Mouse (Mus musculus) yolk sac, embryonic 10.5 days (tissue): ENCODE results near the gene Esyt1.
"Not testable (repeated sequence)": the region's sequence is repeated elsewhere in the genome, so short reads cannot be mapped to it uniquely, and the experiment has no call there.

ENCODE experiments used
- DNase-seq: peaks from one replicate; pipeline ENCODE4 v3.0.0-alpha.2; 2017; ENCODE audit warnings: low spot score

The Esyt1 gene

DNA sequence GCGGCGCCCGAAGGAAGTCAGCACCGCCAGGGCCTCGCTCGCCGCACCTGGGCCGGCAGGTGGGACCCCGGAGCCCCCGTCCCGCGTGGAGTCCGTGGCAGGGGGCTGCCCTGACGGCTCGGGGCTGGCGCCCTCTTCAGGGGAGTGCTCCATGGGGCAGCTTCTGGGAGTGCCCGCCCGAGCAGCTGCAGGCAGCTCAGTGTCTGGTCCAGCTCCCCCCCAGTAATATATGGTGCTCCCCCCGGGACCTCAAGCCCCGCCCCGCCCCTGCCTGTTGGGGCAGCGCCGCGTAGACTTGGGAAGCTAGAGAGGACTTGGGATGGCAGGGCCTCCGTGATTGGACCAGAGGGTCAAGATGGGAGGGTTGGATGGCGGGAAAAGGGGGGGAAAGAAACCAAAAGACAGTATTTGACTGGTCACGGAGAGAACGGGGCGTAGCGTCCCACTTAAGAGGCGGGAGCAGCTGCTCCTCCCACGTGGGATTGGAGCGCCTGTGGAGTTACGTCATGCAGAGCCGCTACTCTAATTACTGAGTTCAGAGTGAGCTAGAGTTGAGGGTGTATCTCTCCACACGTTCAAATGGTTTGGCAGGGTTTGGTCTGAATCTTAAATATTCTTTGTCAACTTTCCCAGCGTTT, at the start of gene Esyt1:
Esyt1 (minus strand) TSS at position 201 of the 638 bp plus-strand sequence.
- peak; percentile 98 for DNase-seq

GRCm38 (mm10) chr10:128575063-128575462, 49.4 kb upstream of the Esyt1 start:
- no peak for DNase-seq

DNA sequence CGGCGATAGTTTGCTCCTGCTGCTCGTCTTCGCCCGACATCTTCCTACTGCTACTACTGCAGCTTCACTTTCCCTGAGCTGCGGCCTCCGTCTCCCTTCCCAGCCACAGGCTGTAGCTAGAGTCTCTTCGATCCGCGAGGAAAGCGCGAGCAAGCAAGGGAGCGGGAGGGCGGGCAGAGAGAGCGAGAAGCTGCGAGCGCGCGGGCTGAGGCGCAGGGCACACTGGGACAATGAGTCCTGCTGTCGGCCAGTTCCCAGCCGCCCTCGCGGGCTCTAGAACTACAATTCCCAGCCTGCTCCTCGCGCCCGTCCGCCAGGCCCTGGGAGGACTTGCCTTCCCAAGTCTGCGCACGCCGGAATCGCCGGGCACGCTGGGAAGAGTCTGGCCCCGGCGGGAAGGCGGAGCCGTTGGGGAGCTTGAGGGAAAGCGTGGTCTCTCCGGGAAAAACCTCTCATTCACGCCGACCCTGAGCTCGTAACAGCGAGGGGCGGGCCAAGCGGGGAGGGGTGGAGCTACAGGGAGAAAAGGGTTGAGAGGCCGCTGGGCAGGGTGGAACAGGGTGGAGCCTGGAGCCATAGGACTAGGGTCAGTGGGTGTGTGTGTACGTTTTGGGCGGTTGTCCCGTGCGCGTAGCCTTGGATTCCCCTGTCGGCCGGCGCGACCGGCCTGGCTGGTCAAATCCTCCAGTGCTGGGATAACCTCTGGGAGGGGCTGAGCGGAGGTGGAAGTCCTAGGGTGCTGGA, 40.3 kb upstream of the Esyt1 start, which contains the start of gene Pa2g4:
Pa2g4 (minus strand) TSS at position 200 of the 744 bp plus-strand sequence.
- DNase-seq = peak; percentile 100

DNA sequence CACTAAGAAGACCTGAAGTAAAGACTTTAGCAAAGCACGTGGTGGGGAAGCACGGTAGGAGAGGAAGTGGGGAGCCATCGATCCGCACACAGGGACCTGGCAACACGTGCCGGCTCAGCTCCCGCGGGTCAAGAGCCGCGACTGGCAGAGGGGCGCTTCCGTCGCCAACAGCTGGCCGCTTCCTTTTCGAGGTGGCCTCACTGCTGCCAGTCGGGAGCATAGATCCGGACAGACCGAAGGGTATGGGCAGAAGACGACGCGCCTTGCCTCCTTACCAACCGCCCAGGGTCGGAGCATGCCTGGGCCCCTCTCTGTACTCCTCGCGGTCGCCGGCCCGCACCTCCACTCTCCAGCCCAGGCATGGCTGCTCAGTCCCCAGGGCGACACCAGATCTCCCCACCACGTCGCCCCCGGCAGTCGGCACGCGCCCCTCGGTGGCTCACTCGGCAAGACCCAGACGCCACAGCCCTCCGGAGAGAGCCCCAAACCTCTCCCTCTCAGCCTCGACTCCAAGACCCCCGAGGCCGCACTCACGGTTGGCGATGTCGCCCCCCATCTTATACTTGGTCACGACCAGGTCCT, 39.6 kb upstream of the Esyt1 start:
- DNase-seq = no peak

DNA sequence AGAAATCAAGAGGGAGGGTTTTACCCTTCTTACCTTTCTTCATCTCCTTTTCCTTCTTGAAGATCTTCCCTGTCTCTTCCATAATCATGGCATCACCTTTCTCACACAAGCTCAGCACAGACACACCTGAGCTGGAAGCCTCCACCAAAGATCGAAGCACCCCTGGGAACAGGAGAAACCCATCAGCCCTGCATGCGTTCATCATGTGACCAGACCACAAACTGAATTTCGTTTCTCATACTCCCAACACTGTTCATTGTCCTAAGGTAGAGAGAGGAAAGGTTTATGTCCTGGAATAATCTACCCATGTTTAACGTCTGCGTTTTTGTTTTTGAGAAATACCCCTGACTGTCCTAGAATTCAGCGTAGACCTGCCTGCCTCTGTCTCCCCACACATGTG, 37.9 kb upstream of the Esyt1 start:
- DNase-seq = no peak

GRCm38 (mm10) chr10:128556963-128557362, 31.3 kb upstream of the Esyt1 start:
- DNase-seq = no peak

GRCm38 (mm10) chr10:128556286-128556685, 30.6 kb upstream of the Esyt1 start:
- DNase-seq = no peak

DNA sequence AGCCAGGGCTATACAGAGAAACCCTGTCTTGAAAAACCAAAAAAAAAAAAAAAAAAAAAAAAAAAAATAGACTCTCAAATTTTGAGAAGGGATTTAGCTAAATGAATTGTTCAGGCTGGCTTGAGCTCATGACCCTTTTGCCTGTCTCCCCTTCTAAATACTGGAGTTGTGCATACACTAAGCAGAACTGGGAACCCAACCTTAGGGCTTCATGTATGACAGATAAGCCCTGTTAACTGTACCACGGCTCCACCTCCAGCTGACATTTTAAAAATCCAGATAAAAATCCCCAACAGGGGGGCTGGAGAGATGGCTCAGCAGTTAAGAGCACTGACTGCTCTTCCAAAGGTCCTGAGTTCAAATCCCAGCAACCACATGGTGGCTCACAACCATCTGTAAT, 29.9 kb upstream of the Esyt1 start:
- not testable (repeated sequence) for DNase-seq

DNA sequence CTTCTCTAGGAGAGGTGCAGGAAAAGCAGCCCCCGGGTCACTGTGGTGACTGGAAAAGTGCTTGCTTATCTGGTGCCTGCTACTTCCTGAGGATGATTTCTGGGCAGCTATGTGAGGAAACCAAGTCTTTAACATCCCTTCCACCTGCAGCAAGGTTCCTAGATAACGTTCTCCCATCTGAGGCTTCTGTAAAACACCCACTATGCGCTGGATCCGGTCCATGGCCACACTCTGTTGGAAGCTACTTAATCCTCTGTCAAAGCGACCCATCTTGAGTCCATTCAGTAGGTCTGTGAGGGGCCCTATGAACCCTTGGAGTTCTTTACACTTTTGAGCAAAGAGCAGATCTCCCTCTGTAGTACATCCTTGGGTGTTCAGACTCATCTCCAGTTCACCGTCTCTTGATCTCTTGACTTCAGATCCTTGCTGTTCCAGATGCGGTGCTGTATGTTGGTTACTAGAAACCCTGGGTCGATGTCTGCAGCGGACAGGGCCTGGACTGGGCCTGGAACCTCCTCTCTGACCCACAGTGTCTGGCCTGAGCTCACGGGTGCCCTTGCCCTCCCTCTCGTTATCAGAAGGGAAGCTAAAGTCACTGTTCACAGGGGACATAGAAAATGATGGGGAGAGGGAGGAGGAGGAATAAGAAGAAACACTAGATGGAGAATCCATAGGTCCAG, 24.6 kb upstream of the Esyt1 start:
- DNase-seq = not testable (repeated sequence)

DNA sequence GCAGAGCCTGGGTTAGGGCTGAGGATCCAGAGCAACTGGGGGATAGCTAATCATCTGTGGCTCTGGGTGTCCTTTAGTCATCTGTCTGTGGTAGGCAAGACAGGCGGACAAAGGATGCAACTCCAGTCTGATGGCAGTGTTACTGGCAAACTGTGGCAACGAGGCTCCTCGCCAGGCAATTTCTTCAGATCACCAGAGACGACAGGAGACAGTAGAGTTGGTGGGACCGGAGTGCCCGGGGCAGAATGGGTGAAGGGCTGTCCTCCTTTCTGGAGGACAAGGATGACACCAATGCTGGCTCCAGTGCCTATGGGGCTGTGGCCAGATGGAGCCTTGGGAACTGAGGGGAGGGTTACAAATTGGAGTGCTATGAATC, 24.0 kb upstream of the Esyt1 start:
- DNase-seq = not testable (repeated sequence)

- peak; percentile 95 for DNase-seq
These were observed 23.4 kb upstream of the Esyt1 start, which contains the start of gene Rpl41 for GRCm38 (mm10) chr10:128548947-128549681. TSS of gene Rpl41 (minus strand) at chr10:128549305.

DNA sequence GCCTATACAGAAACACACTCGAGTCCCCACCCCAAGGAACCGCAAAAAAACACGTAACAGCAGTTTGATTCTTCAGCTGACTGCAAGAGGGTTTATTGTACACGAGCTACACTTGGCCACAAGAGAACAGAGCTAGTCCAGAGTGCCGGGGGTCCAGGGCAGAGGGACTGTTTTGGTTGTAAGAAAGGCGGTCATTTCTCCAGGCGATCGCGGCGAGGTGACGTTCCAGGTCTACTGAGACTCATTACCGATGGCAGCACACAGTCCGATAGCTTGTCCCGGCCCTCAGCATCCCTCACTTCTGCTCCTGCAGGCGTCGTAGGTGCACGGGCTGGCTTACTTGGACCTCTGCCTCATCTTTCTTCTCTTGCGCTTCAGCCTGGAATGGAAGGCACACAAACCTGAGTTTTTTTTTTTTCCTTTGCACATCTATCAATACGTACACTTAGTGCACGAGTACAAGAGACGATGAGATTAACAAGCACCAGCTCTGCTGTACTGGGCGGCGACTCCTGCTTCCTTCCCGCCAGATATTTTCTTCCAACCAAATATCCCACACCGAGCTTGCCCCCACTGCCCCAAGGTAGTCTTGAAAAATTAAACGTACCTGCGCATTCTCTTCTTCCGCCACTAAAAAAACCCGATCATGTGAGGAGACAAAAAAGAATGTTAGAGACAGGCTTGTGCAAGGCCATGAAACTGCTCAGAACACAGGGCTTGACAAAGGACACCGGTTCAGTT, 22.6 kb upstream of the Esyt1 start:
- peak; percentile 43 for DNase-seq

- peak; percentile 97 for DNase-seq
These were observed 21.8 kb upstream of the Esyt1 start, which contains the start of gene Zc3h10 for GRCm38 (mm10) chr10:128547361-128548032. TSS of gene Zc3h10 (minus strand) at chr10:128547774.

GRCm38 (mm10) chr10:128546787-128547186, 21.1 kb upstream of the Esyt1 start:
- no peak for DNase-seq

DNA sequence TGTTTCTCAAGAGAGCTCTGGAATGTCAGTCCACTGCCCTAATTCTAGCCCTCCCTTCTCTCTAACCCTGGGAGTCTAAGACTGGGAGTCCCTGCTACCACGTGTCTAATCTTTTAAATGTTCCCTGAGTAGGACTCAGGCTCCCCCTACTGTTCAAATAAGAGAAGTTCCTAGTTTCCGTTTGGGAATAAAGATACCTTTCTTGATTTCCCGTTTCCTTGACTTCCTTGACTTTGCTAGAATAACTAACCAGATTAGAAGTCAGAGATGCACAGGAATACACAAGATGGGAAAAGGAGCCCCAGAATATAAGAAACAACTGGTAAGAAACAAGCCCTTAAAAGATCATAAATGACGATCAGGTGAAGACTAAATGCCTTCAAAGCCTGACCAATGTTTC, 20.7 kb upstream of the Esyt1 start:
- DNase-seq = peak; percentile 43

DNA sequence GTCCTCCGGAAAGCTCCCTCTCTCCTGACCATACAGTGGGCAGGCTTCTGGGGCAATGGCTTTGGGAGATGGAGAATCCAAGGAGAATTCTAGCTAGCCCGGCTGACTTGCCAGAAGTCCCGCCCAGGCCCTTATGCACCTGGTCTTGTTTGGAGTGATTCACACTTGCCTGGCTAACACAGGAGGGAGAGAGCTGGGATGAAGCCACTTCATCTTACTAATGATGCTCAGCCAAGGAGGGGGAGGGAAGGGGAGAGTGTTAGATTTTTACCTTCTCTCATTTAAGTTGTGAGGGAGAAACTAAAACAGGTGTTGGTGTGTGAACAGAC, 19.9 kb upstream of the Esyt1 start:
- no peak for DNase-seq

DNA sequence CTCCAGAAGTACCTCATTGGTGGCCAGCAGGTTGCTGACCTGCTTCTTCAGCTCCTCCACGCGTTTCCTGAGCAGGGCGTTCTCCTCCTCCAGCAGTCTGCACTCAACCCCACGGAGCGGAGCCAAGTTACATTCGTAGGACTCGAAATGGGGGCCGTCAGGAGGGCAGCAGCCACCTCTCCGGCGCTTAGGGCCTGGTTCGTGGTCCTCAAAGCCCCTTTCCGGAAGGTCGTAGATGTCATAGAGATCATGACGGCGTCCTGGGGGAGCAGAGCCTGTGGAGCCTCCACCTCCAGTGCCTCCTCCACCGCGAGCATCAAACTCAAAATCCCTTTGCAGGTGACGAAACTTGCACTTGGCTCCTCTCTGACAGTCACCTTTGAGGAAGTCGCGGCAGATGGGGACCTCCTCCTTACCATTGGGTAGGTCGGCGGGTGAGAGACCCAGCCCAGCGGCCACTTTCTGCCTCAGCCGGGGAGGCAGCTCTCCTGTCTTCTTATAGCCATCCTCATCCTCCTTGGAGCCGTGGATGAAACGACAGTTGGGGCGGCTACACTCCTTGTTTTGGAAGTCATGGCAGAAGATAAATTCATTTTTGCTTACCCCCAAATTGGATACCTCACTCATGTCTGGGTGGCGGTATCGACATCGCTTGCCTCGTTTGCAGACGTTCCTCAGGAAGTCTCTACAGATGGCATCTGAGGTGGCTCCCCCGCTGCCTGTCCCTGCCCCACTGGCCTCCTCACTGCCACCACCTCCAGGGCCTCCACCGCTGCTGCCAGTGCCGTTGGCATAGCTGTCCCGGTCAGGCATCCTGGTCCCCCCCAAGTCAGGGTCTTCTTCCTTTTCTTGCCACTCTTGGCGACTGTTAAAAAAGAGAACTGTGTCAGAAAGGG, 19.3 kb upstream of the Esyt1 start:
- DNase-seq = no peak

DNA sequence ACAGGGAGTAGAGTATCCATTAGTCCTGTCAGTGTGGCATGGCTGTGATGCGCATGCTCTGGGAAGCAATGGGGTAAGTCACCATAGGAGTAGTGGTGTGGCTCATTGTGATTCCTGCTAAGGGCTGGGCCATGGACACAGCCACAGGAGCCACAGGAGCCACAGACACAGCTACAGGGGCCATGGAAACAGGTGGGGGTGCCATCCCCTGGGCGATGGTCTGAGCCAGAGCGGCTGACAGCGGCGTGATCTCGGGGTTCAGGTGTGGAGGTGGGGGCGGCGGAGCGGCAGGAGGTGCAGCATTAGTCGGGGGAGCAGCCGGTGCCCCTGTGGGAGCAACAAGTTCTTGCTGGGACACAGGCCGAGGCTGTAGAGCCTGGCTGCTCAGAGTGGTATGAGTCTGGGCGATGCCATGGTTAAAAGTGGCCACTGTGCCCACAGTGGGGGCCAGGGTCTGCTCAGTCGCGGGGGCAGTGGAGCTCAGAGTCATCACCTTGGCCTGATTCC, 18.5 kb upstream of the Esyt1 start:
- no peak for DNase-seq

GRCm38 (mm10) chr10:128543100-128543499, 17.4 kb upstream of the Esyt1 start:
- DNase-seq = no peak
